Mouse (Mus musculus): ENCODE data around the gene Ube2t. TPM values are rescaled to one million over a fixed set of nuclear protein-coding genes. Genes with fewer than 3 reads are reported as not detected.

Gene Ube2t
- polyA plus RNA-seq, 1 experiment from 2014 or later, result 39.7 TPM

DNA sequence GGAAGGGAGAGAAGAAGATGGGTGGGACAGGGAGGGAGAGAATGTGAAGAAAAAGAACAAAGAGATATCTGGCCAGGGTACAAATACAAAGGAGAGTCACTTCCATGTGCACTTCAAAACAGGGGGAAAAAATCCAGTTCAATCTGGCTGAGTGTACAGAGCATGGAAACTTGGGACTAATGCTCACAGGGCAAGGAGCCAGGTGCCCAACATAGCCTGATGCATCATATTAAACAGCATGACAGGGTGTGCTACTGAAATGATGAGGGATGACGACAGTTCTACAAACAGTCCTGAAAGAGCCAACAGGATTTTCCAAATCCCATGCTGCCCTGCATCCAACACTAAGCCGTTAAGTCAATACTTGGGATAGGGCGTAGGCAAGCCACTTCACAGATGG lies 12.4 kb upstream of the Ube2t start:
- Histone ChIP-seq H3K27me3 (ENCODE audit: insufficient read depth, low read length) (no peaks in the 10 kb centered on the region), H3K4me1 (ENCODE audit: insufficient read depth, low read length) (peaks cover 9% of the 10 kb centered on the region), H3K9me3 (ENCODE audit: low read length) (no peaks in the 10 kb centered on the region), H3K4me3 (ENCODE audit: low read length) (no peak overlapping the region), H3K4me2 (replicated peaks; ENCODE audit: low read depth, low read length) (no peak overlapping the region), H3K36me3 (ENCODE audit: insufficient read depth, low read length) (peaks cover 6% of the 10 kb centered on the region; the same call in 1 of the 2 replicates), H3K9ac (replicated peaks; ENCODE audit: low read length) (no peak overlapping the region), H3K27ac (ENCODE audit: low read length) (no peak overlapping the region)
- no peak for ATAC-seq (ENCODE audit: low FRiP score, low TSS enrichment)
- WGBS, result 97% methylated on average over 3 of the region's 3 CpGs

DNA sequence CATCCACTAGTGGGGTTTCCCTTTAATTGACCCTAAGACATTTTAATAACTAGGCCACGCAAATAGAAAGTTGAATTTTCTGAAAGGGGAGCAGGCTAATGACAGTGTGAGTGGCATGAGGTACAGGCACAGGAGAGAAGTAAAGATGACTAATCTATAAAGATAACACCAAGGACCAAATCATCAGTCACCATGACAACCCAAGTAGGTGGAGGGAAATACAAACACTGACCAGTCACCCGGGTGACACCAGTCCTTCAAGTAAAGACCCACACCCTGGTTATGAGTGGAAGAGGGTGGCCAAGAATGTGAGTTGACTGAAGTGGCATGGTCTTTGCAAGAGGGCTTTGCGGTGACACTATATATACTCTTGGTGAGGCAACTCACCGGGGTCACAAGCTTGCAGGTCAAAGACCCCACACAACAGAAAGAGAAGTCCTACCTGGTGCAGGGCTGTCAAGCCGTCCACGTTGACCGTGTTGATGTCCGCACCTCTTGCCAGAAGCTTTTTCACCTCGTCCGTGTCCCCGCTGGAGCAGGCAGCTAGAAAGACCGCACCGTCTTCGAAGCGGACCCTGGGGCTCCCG lies 7.2 kb upstream of the Ube2t start:
- Histone ChIP-seq H3K4me2 (replicated peaks; ENCODE audit: low read depth, low read length) (peak overlapping the region; percentile 92), H3K9ac (replicated peaks; ENCODE audit: low read length) (peak overlapping the region; percentile 96), H3K36me3 (ENCODE audit: insufficient read depth, low read length) (no peaks in the 10 kb centered on the region), H3K4me3 (ENCODE audit: low read length) (peak overlapping the region; percentile 93), H3K27me3 (ENCODE audit: insufficient read depth, low read length) (no peaks in the 10 kb centered on the region), H3K27ac (ENCODE audit: low read length) (peak overlapping the region; percentile 91), H3K9me3 (ENCODE audit: low read length) (no peaks in the 10 kb centered on the region), H3K4me1 (ENCODE audit: insufficient read depth, low read length) (peaks cover 13% of the 10 kb centered on the region)
- ATAC-seq (ENCODE audit: low FRiP score, low TSS enrichment), result peak; percentile 31; the same call in 1 of the 2 replicates
- WGBS, result 4% methylated on average over 16 of the region's 16 CpGs

DNA sequence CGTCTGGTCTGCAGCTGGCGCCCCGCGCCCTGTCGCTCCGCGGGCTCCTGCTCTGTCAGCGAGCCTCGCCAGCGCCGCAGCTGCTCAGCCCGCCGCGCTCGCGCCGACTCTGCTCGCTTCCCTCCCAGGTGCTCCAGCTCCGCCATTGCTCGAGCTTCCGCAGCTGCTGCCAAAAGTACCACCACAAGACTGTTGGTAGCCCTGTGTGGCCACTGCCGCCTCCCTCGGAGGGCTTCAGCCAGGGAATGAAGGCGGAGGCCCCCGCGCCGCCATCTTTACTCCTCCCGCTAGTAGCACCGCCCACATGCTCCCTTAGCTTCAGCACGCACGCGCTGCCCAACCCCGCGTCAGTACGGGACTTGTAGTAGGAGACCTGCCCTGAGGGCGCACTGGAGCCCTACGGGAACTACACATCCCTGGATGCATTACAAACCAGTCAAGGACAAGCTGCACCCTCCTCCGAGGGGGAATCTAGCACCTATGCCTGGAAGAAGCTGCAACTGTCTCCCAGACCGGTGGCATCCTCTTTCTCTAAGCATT lies 6.7 kb upstream of the Ube2t start, which contains the start of gene Ppp1r12b:
Ppp1r12b (minus strand) TSS at position 306 of the 540 bp plus-strand sequence.
- Histone ChIP-seq H3K4me3 (ENCODE audit: low read length) (peak within 1 kb of the TSS; percentile 93), H3K4me1 (ENCODE audit: insufficient read depth, low read length) (peaks cover 13% of the 10 kb centered on the region), H3K27ac (ENCODE audit: low read length) (peak within 1 kb of the TSS; percentile 91), H3K36me3 (ENCODE audit: insufficient read depth, low read length) (no peaks in the 10 kb centered on the region), H3K27me3 (ENCODE audit: insufficient read depth, low read length) (no peaks in the 10 kb centered on the region), H3K9me3 (ENCODE audit: low read length) (no peaks in the 10 kb centered on the region), H3K4me2 (replicated peaks; ENCODE audit: low read depth, low read length) (peak within 1 kb of the TSS; percentile 92), H3K9ac (replicated peaks; ENCODE audit: low read length) (peak within 1 kb of the TSS; percentile 96)
- under 1% methylated on average over 39 of the region's 39 CpGs for WGBS
- peak; percentile 100 for ATAC-seq (ENCODE audit: low FRiP score, low TSS enrichment)

DNA sequence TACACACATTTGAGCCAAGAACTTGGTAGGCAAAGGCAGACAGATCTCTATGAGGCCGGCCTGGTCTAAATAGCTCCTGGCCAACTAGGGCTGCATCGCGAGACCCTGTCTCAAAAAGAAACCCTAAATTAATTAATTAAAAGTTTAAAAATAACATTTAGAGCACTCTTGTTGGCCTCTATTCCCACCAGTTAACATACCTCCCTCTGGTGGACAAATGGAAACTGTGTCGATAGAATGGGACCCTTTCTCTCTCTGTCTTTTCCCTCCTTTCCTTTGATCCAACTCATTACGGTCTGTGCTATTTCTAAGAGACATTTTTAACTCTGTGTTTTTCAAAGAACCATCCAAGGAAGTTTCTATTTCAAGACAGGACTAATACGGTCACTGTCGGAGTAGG lies 1.7 kb upstream of the Ube2t start:
- WGBS, result 57% methylated on average over 7 of the region's 7 CpGs
- H3K27ac ChIP-seq (ENCODE audit: low read length), result no peak overlapping the region
- peaks cover 14% of the 10 kb centered on the region for H3K4me1 ChIP-seq (ENCODE audit: insufficient read depth, low read length)
- H3K27me3 ChIP-seq (ENCODE audit: insufficient read depth, low read length), result no peaks in the 10 kb centered on the region
- H3K9ac ChIP-seq (replicated peaks; ENCODE audit: low read length), result no peak overlapping the region
- no peaks in the 10 kb centered on the region for H3K9me3 ChIP-seq (ENCODE audit: low read length)
- no peak overlapping the region for H3K4me2 ChIP-seq (replicated peaks; ENCODE audit: low read depth, low read length)
- H3K4me3 ChIP-seq (ENCODE audit: low read length), result no peak overlapping the region
- 0 out of 2 replicates have a peak, but pooled peaks cover 1% of the 10 kb centered on the region for H3K36me3 ChIP-seq (ENCODE audit: insufficient read depth, low read length)
- ATAC-seq (ENCODE audit: low FRiP score, low TSS enrichment), result no peak

DNA sequence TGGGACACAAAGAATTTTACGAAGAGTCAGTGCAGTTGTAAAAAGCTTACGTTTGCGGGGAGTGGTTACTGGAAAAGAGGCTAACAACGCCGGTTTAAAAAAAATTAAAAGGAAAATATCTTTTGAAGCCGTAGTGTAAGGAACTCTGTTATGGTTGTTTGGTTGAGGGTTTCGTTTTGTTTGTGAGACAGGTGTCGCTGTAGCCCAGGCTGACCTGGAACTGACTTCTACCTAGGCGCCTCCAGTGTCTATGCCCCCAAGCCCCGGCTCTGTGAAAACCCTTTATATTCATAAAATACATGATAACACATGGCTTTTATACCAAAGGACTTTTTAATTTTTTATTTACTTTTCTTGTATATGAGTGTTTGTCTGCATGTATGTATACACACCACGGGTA lies 456 bp downstream of the Ube2t start:
- Histone ChIP-seq H3K4me3 (ENCODE audit: low read length) (peak overlapping the region; percentile 79), H3K4me1 (ENCODE audit: insufficient read depth, low read length) (peaks cover 14% of the 10 kb centered on the region), H3K27ac (ENCODE audit: low read length) (peak overlapping the region; percentile 61), H3K4me2 (replicated peaks; ENCODE audit: low read depth, low read length) (peak overlapping the region; percentile 69), H3K9me3 (ENCODE audit: low read length) (no peaks in the 10 kb centered on the region), H3K9ac (replicated peaks; ENCODE audit: low read length) (peak overlapping the region; percentile 78), H3K27me3 (ENCODE audit: insufficient read depth, low read length) (no peaks in the 10 kb centered on the region), H3K36me3 (ENCODE audit: insufficient read depth, low read length) (0 out of 2 replicates have a peak, but pooled peaks cover 3% of the 10 kb centered on the region)
- ATAC-seq (ENCODE audit: low FRiP score, low TSS enrichment), result peak; percentile 77; the same call in 1 of the 2 replicates
- whole genome bisulfite sequencing, result 3% methylated on average over 11 of the region's 11 CpGs

DNA sequence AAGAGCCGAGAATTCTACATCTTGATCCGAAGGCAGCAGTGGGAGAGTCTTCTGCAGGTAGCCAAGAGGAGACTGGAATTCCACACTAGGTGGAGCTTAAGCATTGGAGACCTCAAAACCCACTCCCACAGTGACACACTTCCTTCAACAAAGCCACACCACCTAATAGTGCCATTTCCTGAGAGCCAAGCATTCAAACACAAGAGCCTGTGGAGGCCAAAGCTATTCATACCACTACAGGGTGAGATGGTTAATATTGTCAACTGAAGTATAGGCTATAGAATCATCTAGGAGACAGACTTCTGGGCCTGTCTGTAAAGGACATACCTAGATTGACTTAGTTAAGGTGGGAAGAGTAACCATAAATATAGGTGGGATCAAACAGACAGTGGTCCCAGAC lies 3.1 kb downstream of the Ube2t start:
- Histone ChIP-seq H3K27ac (ENCODE audit: low read length) (no peak overlapping the region), H3K4me2 (replicated peaks; ENCODE audit: low read depth, low read length) (no peak overlapping the region), H3K4me3 (ENCODE audit: low read length) (no peak overlapping the region), H3K36me3 (ENCODE audit: insufficient read depth, low read length) (peaks cover 19% of the 10 kb centered on the region), H3K9me3 (ENCODE audit: low read length) (no peaks in the 10 kb centered on the region), H3K4me1 (ENCODE audit: insufficient read depth, low read length) (peaks cover 14% of the 10 kb centered on the region), H3K27me3 (ENCODE audit: insufficient read depth, low read length) (no peaks in the 10 kb centered on the region), H3K9ac (replicated peaks; ENCODE audit: low read length) (no peak overlapping the region)
- ATAC-seq (ENCODE audit: low FRiP score, low TSS enrichment), result no peak
- WGBS, result 96% methylated on average over 2 of the region's 2 CpGs

DNA sequence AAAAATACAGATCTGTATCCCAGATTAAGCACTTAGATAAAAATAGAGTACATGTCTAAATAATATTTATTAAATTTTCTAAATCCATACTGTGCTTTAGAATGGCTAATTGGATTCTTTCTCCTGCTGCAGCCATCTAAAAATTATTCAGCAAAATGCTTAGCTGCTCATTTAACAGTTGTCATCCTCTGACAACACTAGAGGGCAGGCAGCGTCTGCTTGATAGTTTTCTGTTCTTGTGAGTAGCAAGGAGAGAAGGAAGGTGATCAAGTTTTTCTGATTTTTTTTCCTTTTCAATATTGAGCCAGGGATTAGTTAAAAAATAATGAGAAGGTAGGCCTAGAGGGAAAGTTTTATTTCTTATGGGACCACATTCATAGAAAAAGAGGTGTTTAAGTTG lies 10.6 kb downstream of the Ube2t start:
- no peaks in the 10 kb centered on the region for H3K4me1 ChIP-seq (ENCODE audit: insufficient read depth, low read length)
- no peak overlapping the region for H3K27ac ChIP-seq (ENCODE audit: low read length)
- no peak overlapping the region for H3K9ac ChIP-seq (replicated peaks; ENCODE audit: low read length)
- no peaks in the 10 kb centered on the region for H3K9me3 ChIP-seq (ENCODE audit: low read length)
- H3K36me3 ChIP-seq (ENCODE audit: insufficient read depth, low read length), result peaks cover 34% of the 10 kb centered on the region
- no peak overlapping the region for H3K4me3 ChIP-seq (ENCODE audit: low read length)
- 72% methylated on average over 1 of the region's 1 CpGs for WGBS
- H3K27me3 ChIP-seq (ENCODE audit: insufficient read depth, low read length), result no peaks in the 10 kb centered on the region
- H3K4me2 ChIP-seq (replicated peaks; ENCODE audit: low read depth, low read length), result no peak overlapping the region
- ATAC-seq (ENCODE audit: low FRiP score, low TSS enrichment), result no peak

DNA sequence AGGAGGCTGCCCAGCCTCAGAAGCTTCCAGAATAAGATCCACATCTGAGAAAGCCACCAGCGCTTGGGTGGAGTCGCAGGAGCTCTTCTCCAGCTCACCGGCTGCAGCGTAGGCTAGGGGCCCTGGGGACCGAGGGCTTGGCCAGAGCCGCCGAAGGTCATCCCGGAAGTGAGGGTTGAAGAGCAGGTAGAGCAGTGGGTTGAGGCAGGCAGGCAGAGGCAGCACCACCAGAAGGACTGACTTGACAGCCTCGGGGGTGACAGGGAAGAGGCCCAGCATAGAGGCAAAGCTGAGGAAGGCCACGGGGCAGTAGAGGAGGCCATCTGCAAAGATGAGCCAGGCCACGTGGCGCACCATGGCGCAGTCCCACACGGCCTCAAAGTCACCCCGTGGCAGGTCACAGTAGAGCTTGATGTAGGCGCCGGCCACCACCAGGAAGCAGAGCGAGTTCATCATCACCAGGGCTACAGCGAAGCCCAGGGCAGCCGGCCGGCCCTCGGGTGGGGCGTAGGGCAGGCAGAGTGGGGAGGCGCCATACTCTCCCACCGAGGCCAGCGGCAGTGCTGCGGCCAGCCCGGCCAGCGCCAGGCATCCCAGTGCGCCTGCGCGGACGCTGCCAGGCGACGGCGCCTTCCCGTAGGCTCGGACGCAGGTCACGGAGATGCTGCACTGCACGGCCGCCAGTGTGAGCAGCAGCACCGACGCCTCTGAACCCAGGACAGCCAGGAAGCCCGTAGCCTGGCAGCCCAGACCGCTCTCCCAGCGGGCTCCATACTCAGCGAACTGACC lies 25.0 kb downstream of the Ube2t start:
- WGBS, result 30% methylated on average over 48 of the region's 48 CpGs
- Histone ChIP-seq H3K36me3 (ENCODE audit: insufficient read depth, low read length) (no peaks in the 10 kb centered on the region), H3K27ac (ENCODE audit: low read length) (no peak overlapping the region), H3K27me3 (ENCODE audit: insufficient read depth, low read length) (peaks cover 11% of the 10 kb centered on the region; the same call in 1 of the 2 replicates), H3K4me3 (ENCODE audit: low read length) (peak overlapping the region; percentile 47), H3K9ac (replicated peaks; ENCODE audit: low read length) (peak overlapping the region; percentile 63), H3K4me1 (ENCODE audit: insufficient read depth, low read length) (peaks cover 14% of the 10 kb centered on the region), H3K4me2 (replicated peaks; ENCODE audit: low read depth, low read length) (peak overlapping the region; percentile 93), H3K9me3 (ENCODE audit: low read length) (no peaks in the 10 kb centered on the region)
- ATAC-seq (ENCODE audit: low FRiP score, low TSS enrichment), result peak; percentile 55

DNA sequence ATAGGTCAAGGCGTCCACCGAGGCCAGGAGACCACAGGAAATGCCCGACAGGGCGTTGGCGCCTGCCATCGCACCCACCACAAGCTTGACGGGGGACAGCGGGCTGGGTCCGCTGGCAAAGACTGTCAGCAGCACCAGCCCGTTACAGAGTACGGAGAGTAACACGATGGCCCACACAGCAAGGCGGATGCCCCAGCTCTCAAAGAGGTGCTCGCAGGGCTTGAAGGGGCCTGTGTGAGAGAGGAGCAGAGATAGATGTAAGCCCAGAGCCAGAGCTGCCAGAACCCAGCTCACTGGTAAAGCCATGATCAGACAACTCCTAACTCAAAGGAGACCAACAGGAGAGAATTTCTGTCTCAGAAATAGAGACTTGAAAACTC lies 25.6 kb downstream of the Ube2t start:
- H3K27ac ChIP-seq (ENCODE audit: low read length), result no peak overlapping the region

More for the DNA sequence above, 25.6 kb downstream of the Ube2t start:
- H3K27me3 ChIP-seq (ENCODE audit: insufficient read depth, low read length), result peaks cover 11% of the 10 kb centered on the region; the same call in 1 of the 2 replicates
- peaks cover 18% of the 10 kb centered on the region for H3K4me1 ChIP-seq (ENCODE audit: insufficient read depth, low read length)
- WGBS, result 7% methylated on average over 14 of the region's 14 CpGs
- H3K4me3 ChIP-seq (ENCODE audit: low read length), result peak overlapping the region; percentile 47
- peak overlapping the region; percentile 93 for H3K4me2 ChIP-seq (replicated peaks; ENCODE audit: low read depth, low read length)
- no peak for ATAC-seq (ENCODE audit: low FRiP score, low TSS enrichment)
- peak overlapping the region; percentile 63 for H3K9ac ChIP-seq (replicated peaks; ENCODE audit: low read length)
- no peaks in the 10 kb centered on the region for H3K9me3 ChIP-seq (ENCODE audit: low read length)
- H3K36me3 ChIP-seq (ENCODE audit: insufficient read depth, low read length), result no peaks in the 10 kb centered on the region
